Mouse (Mus musculus) NIH3T3 (cell line): ENCODE data around the gene Fuk.
"Not testable (repeated sequence)": the region's sequence is repeated elsewhere in the genome, so short reads cannot be mapped to it uniquely, and the experiment has no call there.

Experiments used
- DNase-seq: peaks from one replicate; pipeline ENCODE4 v3.0.0-alpha.2; 2012; ENCODE audit warnings: low read depth

The Fuk gene

GRCm38 (mm10) chr8:110881741-110882310, 20.5 kb downstream of the Fuk start:
- DNase-seq, result no peak

- DNase-seq, result no peak
These were observed 24.4 kb downstream of the Fuk start for GRCm38 (mm10) chr8:110877862-110878261.

- DNase-seq, result no peak
These were observed 31.8 kb downstream of the Fuk start for GRCm38 (mm10) chr8:110870501-110870900.

- not testable (repeated sequence) for DNase-seq
These were observed 40.8 kb downstream of the Fuk start for GRCm38 (mm10) chr8:110861347-110862025.

- peak; percentile 77 for DNase-seq
These were observed 42.4 kb downstream of the Fuk start for GRCm38 (mm10) chr8:110859651-110860501.

GRCm38 (mm10) chr8:110856760-110857461, 45.4 kb downstream of the Fuk start:
- DNase-seq, result peak; percentile 70

- DNase-seq, result not testable (repeated sequence)
These were observed 46.2 kb downstream of the Fuk start for GRCm38 (mm10) chr8:110856073-110856472.

GRCm38 (mm10) chr8:110851186-110851585, 51.1 kb downstream of the Fuk start:
- DNase-seq, result no peak

GRCm38 (mm10) chr8:110847645-110848495, 54.4 kb downstream of the Fuk start:
- no peak for DNase-seq

- DNase-seq, result no peak
These were observed 55.1 kb downstream of the Fuk start for GRCm38 (mm10) chr8:110847171-110847549.

GRCm38 (mm10) chr8:110846405-110847170, 55.7 kb downstream of the Fuk start, which contains the start of the genes Cog4 and Sf3b3:
Gene Cog4 (plus strand): TSS chr8:110846600.
Gene Sf3b3 (minus strand): TSS chr8:110846787.
- peak; percentile 92 for DNase-seq

GRCm38 (mm10) chr8:110845821-110846404, 56.4 kb downstream of the Fuk start:
- peak; percentile 22 for DNase-seq

- DNase-seq, result peak; percentile 37
These were observed 57.3 kb downstream of the Fuk start for GRCm38 (mm10) chr8:110844941-110845340.

GRCm38 (mm10) chr8:110843207-110843606, 59.1 kb downstream of the Fuk start:
- DNase-seq, result no peak

GRCm38 (mm10) chr8:110842012-110842574, 60.2 kb downstream of the Fuk start:
- no peak for DNase-seq
